Mouse (Mus musculus) hindbrain, postnatal 0 days (tissue): ENCODE measurements around the gene Asrgl1. TPM values are rescaled to one million over a fixed set of nuclear protein-coding genes. Genes with fewer than 3 reads are reported as not detected.

ENCODE experiments used
- ATAC-seq: fragments of 200-750 bp; cut with Nextera tagmentation; 2 replicates; pipeline ENCODE4 v1.8.0; 2017; ENCODE audit warnings: mild to moderate bottlenecking, moderate TSS enrichment, moderate library complexity
- DNase-seq: peaks from one replicate; pipeline ENCODE4 v3.0.0-alpha.2; 2015; ENCODE audit warnings: low spot score
- H3K27ac ChIP-seq: fragments of 300-500 bp; sonication (generic); 2 replicates; pipeline ENCODE4 v1.5.1; 2014; ENCODE audit warnings: mild to moderate bottlenecking
- H3K27me3 ChIP-seq: fragments of 300-500 bp; sonication (generic); 2 replicates; pipeline ENCODE4 v1.6.1; 2014; ENCODE audit warnings: low read length, mixed read lengths; ENCODE audit not compliant: insufficient read depth
- H3K36me3 ChIP-seq: fragments of 300-500 bp; sonication (generic); 2 replicates; pipeline ENCODE4 v1.6.1; 2014; ENCODE audit warnings: low read length, mixed read lengths; ENCODE audit not compliant: insufficient read depth
- H3K4me1 ChIP-seq: fragments of 300-500 bp; sonication (generic); 2 replicates; pipeline ENCODE4 v1.6.1; 2014; ENCODE audit warnings: antibody characterized with exemption, low read length, mixed read lengths; ENCODE audit not compliant: insufficient read depth
- H3K4me2 ChIP-seq: fragments of 300-500 bp; sonication (generic); 2 replicates; pipeline ENCODE4 v1.6.1; 2014; ENCODE audit warnings: low read depth, mild to moderate bottlenecking, low read length, moderate library complexity, mixed read lengths
- H3K4me3 ChIP-seq: fragments of 300-500 bp; sonication (generic); 2 replicates; pipeline ENCODE4 v1.5.1; 2014; ENCODE audit warnings: low read length
- H3K9ac ChIP-seq: fragments of 300-500 bp; sonication (generic); replicated peaks from 2 replicates; pipeline ENCODE4 v1.6.1; 2014; ENCODE audit warnings: mild to moderate bottlenecking, low read length, moderate library complexity, mixed read lengths
- H3K9me3 ChIP-seq: fragments of 300-500 bp; sonication (generic); 2 replicates; pipeline ENCODE4 v1.6.1; 2016; ENCODE audit warnings: low read length, mixed read lengths
- CTCF ChIP-seq: IDR thresholded peaks from 2 replicates; pipeline ENCODE4 v1.5.1; 2016; ENCODE audit warnings: antibody characterized with exemption, control low read depth, low read depth
- whole genome bisulfite sequencing: fragments of 180-500 bp; shearing (Covaris S2); extraction: QIAGEN DNeasy Blood & Tissue Kit; methylation state at CpG from one replicate; pipeline ENCODE4 v1.1.7; 2014; 5-methylcytosine and 5-hydroxymethylcytosine counted together
- polyA plus RNA-seq: library from polyadenylated mRNA; unstranded; fragments of >200 nt; fragmentation: Nextera tagmentation; extraction: Ambion mirVana; gene quantifications from 2 replicates; pipeline ENCODE4 v1.2.1, GENCODE M21; 2015
- total RNA-seq: library from RNA; depleted of rRNA; stranded (reverse); fragments of >200 nt; gene quantifications from 2 replicates; pipeline ENCODE4 v1.2.3, GENCODE M21; 2014

Asrgl1 gene
- total and polyA plus RNA-seq, 2 experiments from 2014 or later, result 30.8 to 50.0 TPM

DNA sequence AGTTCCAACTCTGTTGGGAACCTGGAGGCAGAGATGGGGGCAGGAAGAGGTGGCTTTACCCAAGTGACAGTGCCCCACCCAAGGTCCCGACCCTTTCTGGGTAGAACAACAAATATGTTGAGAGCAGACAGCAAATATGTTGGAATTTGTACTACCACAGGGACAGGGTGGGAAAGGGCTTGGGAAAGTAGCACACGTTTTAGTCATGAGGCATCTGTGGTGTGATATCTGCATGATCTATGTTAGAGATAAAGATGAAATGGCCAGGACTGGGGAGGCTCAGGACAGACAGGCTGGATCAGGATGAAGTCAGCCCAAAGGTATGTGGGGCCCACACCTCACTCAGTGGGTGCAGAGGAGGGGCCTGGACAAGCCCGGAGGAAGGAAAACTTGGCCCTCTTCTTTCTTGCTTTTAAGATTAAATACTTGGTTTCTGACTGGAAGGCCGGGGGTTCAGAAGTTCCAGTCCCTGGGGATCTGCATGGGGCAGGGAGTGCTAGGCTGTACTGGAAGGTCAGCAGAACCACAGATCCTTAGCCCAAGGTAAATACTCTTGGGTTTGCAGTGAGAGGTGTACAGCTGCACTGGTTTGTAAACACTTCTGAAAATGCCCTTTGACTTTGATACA, 28.6 kb downstream of the Asrgl1 start:
- no peaks in the 10 kb centered on the region for H3K27me3 ChIP-seq
- H3K36me3 ChIP-seq, result 0 out of 2 replicates have a peak, but pooled peaks cover under 1% of the 10 kb centered on the region
- no peak for ATAC-seq
- H3K9ac ChIP-seq, result no peak overlapping the region
- no peaks in the 10 kb centered on the region for H3K9me3 ChIP-seq
- no peak for TF ChIP-seq CTCF
- no peak overlapping the region for H3K4me3 ChIP-seq
- H3K4me1 ChIP-seq, result no peaks in the 10 kb centered on the region; the same call in 1 of the 2 replicates
- no peak for DNase-seq
- H3K27ac ChIP-seq, result peak overlapping the region; percentile 4; the same call in 1 of the 2 replicates
- WGBS, result 65% methylated on average over 4 of the region's 4 CpGs
- H3K4me2 ChIP-seq, result no peak overlapping the region

GRCm38 (mm10) chr19:9106096-9106495, 29.3 kb downstream of the Asrgl1 start:
- ATAC-seq, result no peak
- 77% methylated on average over 5 of the region's 5 CpGs for WGBS
- no peak for DNase-seq
- TF ChIP-seq CTCF, result no peak
- no peaks in the 10 kb centered on the region for H3K36me3 ChIP-seq
- H3K4me3 ChIP-seq, result no peak overlapping the region
- peak overlapping the region; percentile 4; the same call in 1 of the 2 replicates for H3K27ac ChIP-seq
- no peak overlapping the region for H3K9ac ChIP-seq
- no peaks in the 10 kb centered on the region for H3K9me3 ChIP-seq
- no peak overlapping the region for H3K4me2 ChIP-seq
- H3K4me1 ChIP-seq, result no peaks in the 10 kb centered on the region; the same call in 1 of the 2 replicates
- H3K27me3 ChIP-seq, result no peaks in the 10 kb centered on the region

GRCm38 (mm10) chr19:9105101-9105685, 30.2 kb downstream of the Asrgl1 start:
- Histone ChIP-seq H3K4me1 (no peaks in the 10 kb centered on the region; the same call in 1 of the 2 replicates), H3K27ac (no peak overlapping the region), H3K9ac (no peak overlapping the region), H3K36me3 (no peaks in the 10 kb centered on the region), H3K4me3 (no peak overlapping the region), H3K9me3 (no peaks in the 10 kb centered on the region), H3K27me3 (no peaks in the 10 kb centered on the region), H3K4me2 (no peak overlapping the region)
- DNase-seq, result no peak
- 57% methylated on average over 3 of the region's 3 CpGs for WGBS
- no peak for TF ChIP-seq CTCF
- ATAC-seq, result no peak

DNA sequence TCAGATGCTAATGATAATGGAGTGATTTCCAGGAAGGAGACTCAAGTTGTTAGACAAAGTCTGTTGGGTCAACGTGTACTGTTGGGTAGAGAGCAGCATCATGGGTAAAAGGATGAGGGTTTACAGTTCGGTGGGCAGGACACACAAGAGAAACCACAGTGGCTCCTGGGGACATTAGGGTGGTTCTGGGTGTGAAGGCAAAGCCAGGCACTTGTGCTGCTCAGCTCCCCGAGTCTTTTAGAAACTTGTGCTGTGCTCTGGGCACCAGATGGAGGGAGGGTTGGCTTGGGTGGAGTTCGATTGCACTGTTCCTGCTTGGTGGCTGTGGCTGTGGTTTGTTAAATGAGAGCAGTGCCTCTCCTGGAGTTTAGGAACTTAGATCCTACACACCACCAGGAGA, 31.4 kb downstream of the Asrgl1 start:
- H3K4me2 ChIP-seq, result no peak overlapping the region
- no peak overlapping the region for H3K4me3 ChIP-seq
- ATAC-seq (no peak), DNase-seq (no peak)
- no peak for TF ChIP-seq CTCF
- H3K9ac ChIP-seq, result no peak overlapping the region
- no peak overlapping the region for H3K27ac ChIP-seq
- no peaks in the 10 kb centered on the region; the same call in 1 of the 2 replicates for H3K4me1 ChIP-seq
- no peaks in the 10 kb centered on the region for H3K36me3 ChIP-seq
- no peaks in the 10 kb centered on the region for H3K9me3 ChIP-seq
- 74% methylated on average over 4 of the region's 4 CpGs for WGBS
- H3K27me3 ChIP-seq, result no peaks in the 10 kb centered on the region

GRCm38 (mm10) chr19:9101062-9101457, 34.4 kb downstream of the Asrgl1 start:
- TF ChIP-seq CTCF, result no peak
- no peak overlapping the region for H3K4me3 ChIP-seq
- WGBS, result 65% methylated on average over 2 of the region's 2 CpGs
- H3K27me3 ChIP-seq, result no peaks in the 10 kb centered on the region
- no peaks in the 10 kb centered on the region for H3K4me1 ChIP-seq
- H3K36me3 ChIP-seq, result no peaks in the 10 kb centered on the region
- no peak overlapping the region for H3K4me2 ChIP-seq
- ATAC-seq (no peak), DNase-seq (no peak)
- H3K9me3 ChIP-seq, result no peaks in the 10 kb centered on the region
- no peak overlapping the region for H3K27ac ChIP-seq
- no peak overlapping the region for H3K9ac ChIP-seq

- Histone ChIP-seq H3K36me3 (no peaks in the 10 kb centered on the region), H3K4me1 (no peaks in the 10 kb centered on the region), H3K9ac (no peak overlapping the region), H3K4me2 (no peak overlapping the region), H3K27me3 (no peaks in the 10 kb centered on the region), H3K27ac (no peak overlapping the region), H3K9me3 (no peaks in the 10 kb centered on the region), H3K4me3 (no peak overlapping the region)
- DNase-seq (no peak), ATAC-seq (no peak)
- 84% methylated on average over 17 of the region's 17 CpGs for WGBS
- no peak for TF ChIP-seq CTCF
Observed at GRCm38 (mm10) chr19:9100297-9101061, 35.0 kb downstream of the Asrgl1 start.
